Mouse (Mus musculus): ENCODE measurements at regions not wholly inside any gene's neighbourhood (a gene's known extent, or its start where the extent isn't known, plus 50 kb on each side); places are given as distances from the start of the nearest gene placed in this dataset.
"Not testable (repeated sequence)": the region's sequence is repeated elsewhere in the genome, so short reads cannot be mapped to it uniquely, and the experiment has no call there.

DNA sequence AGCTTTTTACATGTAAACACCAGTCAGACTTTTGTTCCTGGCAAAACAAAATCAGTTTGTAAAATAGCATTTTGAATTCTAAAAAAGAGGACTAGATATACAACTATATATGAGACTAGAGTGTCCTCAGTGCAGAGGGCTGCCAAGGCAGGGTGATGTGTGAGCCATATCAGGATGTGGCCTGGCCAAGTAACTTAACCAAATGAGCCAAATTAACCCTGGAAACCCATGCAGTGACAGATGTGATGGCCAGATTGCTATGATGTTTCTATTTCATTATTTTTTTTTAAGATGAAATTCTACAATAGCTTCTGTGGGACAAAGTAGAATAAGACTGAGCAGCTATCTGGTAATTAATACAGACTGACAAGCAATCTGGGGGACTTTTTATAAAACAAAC lies 181.8 kb downstream of the Nova1 start:
- intact Hi-C loops (cut with DNase I): loop anchor here (10.0 kb wide), 1 partner anchor 678 kb away; no protein-coding TSS in a partner anchor
- no peak for DNase-seq

DNA sequence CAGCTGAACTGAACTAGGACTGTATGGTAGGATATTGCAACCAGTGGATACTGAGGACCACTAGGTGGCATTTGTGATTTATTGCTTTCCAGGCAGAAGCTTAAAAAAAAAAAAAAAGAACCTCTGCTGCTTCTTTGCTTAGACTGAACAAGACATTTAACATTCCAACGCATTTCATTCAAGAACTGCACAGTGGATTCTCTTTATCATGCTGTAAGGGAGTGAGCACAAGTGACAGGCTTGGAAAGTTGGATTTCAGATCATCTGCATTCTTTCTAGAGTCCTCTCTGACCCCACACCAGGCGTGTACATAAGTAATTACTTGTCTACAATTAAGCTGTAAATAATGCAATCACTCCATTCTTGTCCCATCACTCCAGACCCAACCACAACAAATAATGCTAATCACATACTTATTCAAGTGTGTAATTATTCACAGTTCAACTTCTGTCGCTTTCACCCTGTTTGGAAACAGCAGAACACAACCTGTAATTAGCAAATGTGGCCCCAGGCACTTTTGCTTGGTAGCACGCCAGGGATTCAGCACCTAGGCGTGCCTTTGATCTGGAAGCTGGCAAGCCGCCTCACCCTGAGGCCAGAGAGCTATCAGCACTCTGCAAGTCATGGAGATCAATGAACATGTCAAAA lies 183.5 kb downstream of the Nova1 start:
- intact Hi-C loops (cut with DNase I): loop anchor here (10.0 kb wide), 1 partner anchor 680 kb away; no protein-coding TSS in a partner anchor
- DNase-seq: peak; percentile 7 to 11

DNA sequence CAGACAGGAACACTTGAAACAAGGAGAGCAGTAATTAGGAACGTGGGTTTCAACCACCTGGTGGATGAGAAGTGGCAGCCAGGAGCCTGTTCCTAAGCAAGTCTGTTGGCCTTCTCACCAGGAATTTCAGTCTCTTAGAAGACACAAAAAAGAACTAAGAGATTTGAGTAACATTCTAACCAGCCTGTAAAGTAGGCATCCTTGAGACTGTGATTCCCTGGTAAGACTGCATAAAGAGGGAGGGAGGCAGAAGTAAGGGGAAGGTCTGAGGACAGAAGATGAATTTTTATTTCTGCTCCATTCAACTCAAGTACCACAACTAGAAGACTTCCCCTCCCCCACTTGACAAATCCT lies 184.0 kb downstream of the Nova1 start:
- DNase-seq: no peak
- intact Hi-C loops (cut with DNase I): loop anchor here (10.0 kb wide), 1 partner anchor 680 kb away; no protein-coding TSS in a partner anchor

DNA sequence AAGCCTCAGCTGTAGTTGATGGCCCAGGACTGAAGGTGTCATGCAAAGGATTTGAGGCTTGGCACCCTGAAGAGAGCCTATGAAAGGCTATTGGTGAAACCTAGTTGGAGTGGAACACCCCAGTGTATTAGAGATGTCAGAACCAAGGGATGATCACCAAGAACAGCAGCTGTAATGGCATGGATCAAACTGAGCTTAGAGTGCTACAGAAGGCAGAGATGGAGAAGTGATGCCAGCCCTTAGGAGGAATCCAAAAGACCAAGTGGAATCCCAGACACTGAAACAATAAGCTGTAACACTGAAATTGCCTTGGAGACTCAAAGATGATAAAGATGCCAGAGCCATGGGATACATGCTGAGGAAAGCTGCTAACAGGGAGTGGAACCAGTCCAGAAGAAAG lies 186.3 kb downstream of the Nova1 start:
- intact Hi-C loops (cut with DNase I): loop anchor here (10.0 kb wide), 1 partner anchor 682 kb away; no protein-coding TSS in a partner anchor
- DNase-seq: not testable (repeated sequence)

DNA sequence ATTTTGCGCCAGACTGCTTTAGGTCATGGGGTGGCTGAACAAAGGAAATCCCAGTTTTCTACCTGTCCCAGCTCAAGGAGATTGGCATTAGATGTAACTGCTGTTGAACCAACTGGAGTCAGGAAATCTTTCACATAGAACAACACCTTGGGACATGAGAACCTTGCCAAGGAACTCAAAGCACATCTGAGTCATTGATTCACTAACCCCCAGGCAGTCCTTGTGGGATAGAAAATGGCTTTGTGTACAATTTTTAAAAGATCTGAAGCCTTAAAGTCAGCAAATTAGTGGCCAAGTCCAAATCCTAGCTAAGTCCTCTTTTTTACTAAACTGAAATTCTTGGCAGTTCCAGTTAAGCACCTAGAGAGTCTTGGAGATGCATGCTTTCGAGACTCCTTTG lies 191.4 kb downstream of the Nova1 start:
- intact Hi-C loops (cut with DNase I): no loop called here
- no peak for DNase-seq

DNA sequence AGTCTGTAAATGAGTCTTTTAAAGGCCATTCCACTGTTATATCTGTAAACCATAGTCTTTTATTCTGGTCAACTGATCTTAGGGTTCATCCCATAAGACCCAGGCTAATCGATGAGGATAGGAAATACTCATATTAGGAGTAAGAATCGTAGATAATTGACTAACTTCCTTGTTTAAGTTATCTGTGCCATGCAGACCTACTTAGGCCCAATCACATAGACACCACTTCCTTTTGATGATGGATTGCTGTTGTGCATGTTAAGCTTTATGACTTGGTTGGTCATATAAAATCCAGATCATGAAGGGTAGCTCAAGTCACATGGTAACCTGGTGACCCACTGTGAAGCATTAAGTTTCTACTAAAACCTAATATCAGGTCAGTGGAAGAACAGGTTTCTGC lies 207.3 kb downstream of the Nova1 start:
- intact Hi-C loops (cut with DNase I): no loop called here
- no peak for DNase-seq

DNA sequence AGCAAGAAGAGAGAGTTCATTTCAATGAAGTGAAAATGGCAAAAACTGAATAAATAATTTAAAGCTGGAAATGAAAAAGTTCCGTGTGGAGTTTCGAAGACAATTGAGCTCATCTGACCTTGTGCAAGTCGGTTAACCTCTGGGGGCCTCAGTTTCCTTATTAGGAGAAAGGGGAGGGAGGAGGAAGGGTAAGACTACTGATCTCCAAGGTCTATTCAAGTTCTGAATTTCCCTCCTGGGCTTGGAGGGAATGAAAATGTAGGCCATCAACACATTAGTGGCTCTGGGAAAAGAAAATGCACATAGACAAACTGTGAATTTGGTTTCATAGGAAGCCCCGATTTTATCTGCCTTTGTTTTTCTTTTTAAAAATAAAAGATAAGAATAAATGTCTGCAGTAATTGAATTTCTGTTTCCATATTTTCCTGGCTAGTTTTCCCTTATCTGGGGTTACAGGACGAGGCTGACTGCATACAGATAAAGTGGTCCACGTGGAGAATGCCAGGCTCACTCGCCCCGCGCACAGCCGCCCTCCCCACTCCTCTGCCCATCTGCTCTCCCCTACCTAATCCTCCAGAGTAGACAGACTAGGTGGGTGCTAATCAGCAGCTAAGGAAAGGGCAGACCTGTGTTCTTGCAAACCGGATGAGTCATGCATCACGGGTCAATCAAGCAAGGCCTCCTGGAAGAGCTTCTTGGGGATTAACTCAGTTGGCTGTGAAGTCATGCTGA lies 209.0 kb downstream of the Nova1 start:
- no peak for DNase-seq
- intact Hi-C loops (cut with DNase I): no loop called here

DNA sequence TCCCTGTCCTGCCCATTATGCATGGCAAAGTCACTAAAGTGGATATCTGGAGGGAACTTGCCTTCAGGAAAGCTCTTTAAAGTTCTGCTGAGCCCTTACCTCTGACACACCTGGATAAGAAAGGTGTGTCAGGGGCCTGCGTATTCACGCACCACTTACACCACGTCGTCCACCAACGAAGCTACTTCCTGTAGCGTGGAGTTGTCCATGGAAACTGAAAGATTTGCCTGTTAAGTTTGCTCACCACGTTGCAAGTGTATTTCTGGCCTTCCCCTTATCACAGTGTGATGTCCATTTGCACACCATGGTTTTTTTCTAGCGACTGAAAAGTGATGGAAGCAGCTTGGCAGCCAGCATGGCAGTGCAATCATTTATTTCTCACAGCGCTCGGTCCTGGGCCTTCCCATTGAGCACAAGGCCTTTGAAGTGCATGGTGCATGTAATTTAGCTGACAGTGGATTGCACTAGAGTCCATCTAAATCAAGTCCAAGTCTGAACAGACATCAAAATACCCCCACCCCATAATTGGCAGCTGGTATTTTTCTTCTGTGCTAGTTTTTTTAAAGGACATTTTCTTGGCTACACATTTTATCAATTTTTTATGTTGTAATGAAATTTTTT lies 210.3 kb downstream of the Nova1 start:
- intact Hi-C loops (cut with DNase I): no loop called here
- DNase-seq: no peak

DNA sequence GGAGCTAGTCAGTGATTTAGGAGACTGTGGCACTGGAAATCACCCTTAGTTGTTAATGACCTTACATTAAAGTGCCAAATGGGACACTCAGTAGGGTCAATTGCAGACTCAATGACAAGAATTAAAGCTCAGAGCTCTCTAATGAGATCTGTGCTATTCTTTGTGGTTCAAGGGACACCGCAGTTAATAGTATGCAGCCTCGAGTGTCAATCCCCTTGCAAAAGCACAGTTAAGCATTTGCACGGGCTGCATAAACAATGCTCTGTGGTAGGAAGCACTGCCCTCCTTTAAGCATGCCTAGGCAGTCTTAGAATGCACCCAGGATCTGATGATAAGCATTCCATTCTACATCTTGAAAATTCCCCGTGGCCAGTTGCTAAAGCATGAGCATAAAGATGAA lies 221.5 kb downstream of the Nova1 start:
- intact Hi-C loops (cut with DNase I): no loop called here

DNA sequence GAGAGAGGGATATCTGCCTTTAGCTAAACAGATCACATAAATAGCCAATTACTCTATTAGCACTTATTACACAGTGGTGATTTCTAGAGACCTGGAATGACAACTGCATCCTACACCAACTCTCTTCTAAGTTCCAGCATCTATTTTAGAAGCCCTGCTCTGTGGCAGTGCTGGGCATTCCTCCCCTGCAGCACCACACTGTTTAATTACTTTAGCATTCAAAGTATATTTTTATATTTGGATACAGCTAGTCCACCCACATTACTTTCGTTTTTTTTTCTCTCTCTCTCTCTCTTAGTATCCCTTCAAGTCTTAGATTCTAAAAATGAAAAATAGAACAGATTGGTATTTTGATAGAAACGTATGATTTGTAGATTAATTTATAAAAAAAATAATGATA lies 250.1 kb downstream of the Nova1 start:
- intact Hi-C loops (cut with DNase I): no loop called here
- no peak for DNase-seq

More for the DNA sequence above, 221.5 kb downstream of the Nova1 start:
- DNase-seq: no peak

DNA sequence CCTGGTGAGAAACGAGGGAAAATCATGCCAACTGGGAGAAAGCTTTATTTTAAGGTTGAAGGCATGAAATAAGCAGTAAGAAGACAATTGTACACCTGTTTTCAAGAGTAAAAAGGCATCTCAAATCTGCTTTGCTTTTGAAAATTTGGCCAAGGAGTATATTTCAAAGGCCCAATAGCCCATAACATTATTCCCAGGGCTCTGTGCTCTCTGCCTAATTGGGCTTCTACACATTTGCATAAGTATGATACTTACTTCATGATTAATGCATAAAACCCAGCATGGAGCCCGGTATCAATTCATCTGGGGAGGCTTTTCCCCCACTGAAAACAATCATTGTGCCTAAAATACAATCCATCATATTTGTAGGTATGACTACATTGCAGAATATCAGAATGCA lies 252.4 kb downstream of the Nova1 start:
- intact Hi-C loops (cut with DNase I): no loop called here
- no peak for DNase-seq

DNA sequence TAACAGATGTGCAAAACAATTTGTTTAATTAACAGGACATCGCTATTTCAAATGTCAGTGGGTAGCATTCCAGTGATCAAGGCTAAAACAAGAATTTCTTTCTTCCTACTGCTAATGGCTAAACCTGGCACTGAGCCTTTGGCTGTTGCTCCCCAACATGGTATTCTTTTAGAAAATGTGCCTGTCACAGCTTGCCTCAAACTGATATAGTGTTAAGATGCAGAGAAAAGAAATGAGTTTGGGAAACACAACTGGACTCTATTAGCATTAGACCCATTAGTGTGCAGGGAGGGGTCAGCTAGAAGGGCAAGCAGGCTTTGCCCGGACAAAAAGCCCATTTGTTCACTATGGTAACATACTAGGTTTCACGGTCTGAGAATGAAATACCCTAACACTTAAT lies 297.8 kb downstream of the Nova1 start:
- no peak for DNase-seq
- intact Hi-C loops (cut with DNase I): no loop called here

DNA sequence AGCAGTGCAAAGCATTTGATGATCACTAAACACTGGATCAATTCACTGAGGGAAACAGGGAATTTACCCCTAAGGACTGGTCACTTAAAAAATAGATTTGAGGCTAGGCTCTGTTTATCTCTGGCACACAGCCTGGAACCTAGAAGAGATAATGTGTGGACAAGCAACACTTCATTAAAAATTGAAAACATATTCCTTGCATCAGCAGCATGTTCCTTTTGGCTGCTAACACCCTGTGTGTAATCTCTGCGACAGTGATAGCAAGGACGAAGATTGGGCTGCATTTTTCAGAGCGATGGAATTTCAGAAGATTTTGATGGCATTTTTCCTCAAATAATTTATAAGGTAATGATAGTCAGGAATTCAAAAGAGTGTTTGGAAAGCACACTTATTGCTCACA lies 310.9 kb downstream of the Nova1 start:
- DNase-seq: no peak
- intact Hi-C loops (cut with DNase I): no loop called here

DNA sequence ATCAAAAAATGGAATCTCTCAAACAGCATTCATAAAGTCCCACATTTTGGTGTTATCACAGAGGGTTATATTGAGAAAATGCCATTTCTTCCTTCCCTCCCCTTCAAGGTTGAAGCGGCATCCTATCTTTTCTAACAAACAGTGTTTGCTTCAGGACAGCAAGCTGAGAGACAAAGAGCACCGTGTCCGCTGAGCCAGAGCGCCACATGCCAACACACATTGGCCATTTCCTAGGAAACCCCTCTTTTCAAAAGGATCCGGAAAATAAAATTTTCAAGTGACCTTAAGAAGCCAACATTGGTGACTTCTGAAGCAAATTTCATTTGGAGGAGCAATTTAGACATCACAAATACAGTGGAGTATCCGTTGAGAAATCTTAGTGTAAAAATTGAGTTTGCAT lies 326.3 kb downstream of the Nova1 start:
- intact Hi-C loops (cut with DNase I): no loop called here
- DNase-seq: no peak

DNA sequence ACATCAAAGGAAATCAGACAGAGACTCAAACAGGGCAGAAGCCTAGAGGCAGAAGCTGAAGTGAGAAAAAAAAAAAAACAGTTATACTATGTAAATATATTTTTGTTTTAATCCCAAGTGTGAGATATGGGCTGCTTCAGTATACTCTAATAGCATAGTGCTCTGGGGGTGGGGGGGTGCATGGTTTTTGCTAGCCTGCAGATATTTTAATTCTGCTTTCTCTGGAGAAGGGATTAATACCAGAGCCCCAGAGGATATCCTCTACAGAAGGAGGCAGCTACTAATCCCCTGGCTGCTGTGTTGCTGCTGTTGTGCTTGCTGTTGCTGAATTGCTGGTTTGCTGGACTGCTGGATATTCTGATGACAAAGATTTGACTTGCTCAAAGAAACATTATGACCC lies 367.8 kb downstream of the Nova1 start:
- intact Hi-C loops (cut with DNase I): no loop called here
- DNase-seq: no peak

DNA sequence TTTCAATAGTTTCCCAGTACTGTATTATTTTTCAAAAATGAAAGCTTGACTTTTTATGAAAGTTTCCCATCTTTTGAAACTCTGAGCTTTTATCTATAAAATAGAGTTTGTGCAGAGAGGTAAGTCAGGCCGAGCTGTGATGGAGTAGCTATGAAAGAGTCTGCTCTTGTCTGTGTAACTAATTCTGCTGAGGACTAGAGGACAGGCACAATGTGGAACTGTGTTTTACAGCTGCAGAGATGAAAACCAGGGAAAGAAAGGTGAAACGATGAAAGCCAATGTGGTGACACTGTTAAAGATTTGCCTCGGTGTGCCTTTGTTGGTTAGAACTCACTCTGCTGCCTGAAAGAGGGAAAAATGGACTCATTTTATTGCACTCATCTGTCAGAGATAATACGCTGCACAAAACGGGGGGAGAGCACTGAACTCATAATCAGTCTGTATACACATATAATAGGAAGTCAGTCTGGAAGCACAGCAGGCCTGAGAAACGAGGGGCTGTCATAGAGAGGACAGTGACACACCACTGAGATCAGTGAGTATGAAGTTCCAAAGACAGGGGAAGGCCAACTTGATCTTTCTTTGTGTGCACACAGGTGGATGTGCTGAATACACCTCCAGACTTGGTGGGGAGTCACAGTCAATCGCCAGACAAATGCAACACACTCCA lies 373.9 kb downstream of the Nova1 start:
- intact Hi-C loops (cut with DNase I): no loop called here
- no peak for DNase-seq

DNA sequence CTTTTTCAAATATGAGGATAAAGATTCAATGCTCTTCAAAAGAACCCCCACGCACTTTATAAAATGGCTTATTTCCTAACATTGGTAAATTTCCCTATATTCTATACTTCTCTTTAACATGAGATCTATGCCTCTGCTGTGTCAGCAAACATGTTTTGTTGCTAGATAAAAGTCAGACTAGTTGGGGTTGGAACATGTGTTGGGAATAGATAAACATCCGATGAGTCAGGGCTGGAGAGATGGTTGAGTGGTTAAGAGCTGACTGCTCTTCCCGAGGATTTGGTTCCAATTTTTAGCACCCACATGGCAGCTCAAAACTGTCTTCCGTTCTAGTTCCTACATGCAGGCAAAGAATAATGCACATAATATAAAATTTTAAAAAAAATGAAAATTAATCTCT lies 399.1 kb downstream of the Nova1 start:
- DNase-seq: no peak
- intact Hi-C loops (cut with DNase I): no loop called here

DNA sequence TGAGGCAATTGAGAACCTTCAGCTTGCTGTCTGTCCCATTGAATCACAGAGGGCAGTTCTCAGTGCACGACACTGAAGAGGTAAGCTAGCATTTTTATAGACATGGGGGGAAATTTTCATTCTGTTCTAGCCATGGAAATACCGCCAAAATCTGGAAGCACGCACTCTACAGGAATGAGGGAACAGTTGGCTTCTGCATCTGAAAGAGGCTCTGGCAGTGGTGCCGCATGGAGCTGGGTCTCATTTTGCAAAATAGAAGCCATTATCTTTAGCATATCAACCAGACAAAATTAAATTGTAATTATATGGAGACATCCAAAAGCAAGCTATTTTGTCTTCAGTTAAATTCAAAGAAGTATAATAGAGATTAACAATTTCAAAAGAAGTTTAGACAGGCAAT lies 399.7 kb downstream of the Nova1 start:
- intact Hi-C loops (cut with DNase I): no loop called here

DNA sequence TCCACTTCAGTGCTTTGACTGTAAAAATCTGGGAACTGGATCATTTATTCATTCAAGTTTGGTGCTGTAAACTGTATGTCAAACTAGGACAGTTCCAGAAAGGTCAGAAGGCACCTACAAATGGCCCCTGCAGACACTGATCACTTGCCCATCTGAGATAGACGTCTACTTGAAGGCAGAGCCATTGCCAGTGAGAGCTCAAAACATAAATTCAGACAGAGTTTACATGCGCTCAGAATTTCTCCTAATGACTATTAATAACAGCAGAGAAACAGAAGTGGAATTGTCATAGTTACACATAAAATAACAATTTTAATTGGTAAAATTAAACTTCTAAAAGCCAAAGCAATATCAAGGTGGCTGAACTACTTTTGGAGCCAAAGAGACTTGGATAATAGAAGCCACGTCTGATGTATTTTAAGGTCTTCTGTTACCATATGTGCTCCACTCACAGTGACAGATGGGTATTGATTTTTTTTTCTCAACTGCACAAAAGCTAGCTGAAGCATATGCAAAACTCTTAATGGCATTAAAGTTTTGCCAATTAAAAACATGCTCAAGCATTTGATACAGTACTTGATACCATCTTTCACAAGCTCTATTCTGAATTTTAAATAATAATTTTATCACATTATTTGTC lies 401.8 kb downstream of the Nova1 start:
- intact Hi-C loops (cut with DNase I): no loop called here

More for the DNA sequence above, 399.7 kb downstream of the Nova1 start:
- no peak for DNase-seq

DNA sequence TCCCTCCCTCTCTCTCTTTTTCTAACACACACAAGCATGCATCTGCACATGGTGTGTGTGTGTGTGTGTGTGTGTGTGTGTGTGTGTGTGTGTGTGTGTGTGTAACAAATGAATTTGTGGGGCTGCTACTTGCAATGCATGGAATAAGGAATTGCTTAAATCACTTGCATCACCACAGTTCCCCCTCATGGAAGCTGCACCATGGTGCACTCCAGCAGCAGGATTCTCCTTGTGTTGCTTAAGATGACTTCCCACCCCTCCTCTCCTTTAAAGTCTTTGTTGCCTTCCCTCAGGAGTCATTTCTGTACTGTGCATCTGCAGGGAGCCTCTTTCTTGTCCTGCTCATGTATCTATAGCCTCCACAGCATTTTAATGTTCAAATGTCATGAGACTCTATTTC lies 402.5 kb downstream of the Nova1 start:
- no peak for DNase-seq
- intact Hi-C loops (cut with DNase I): no loop called here

More for the DNA sequence above, 401.8 kb downstream of the Nova1 start:
- DNase-seq: no peak

DNA sequence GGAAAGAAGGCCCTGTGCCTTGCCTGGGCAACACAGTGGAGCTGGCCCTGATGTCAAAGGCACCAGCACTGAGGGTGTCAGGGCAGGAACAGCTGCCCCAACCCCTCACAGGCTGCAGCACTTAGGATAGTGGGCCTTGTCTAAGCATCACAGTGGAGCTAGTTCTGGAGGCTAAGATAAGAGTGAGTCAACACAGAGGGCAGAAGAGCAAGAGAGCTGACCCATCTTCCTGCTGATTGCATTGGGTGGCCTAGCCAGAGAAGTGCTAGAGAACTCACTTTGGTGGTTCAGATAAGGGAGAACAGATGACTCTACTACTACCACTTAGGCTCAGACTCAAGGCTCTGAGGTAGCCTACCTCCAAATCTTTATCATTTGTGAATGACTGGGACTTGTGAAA lies 413.1 kb downstream of the Nova1 start:
- intact Hi-C loops (cut with DNase I): no loop called here

More for the DNA sequence above, 413.1 kb downstream of the Nova1 start:
- DNase-seq: no peak

All from heart, postnatal 14 days (tissue).